Mouse (Mus musculus) frontal cortex, adult (tissue): ENCODE measurements around the gene Gdpgp1.

Experiments
- ATAC-seq: cut with Nextera tagmentation; 2 replicates; pipeline ENCODE4 v1.9.2; 2017; ENCODE audit warnings: mild to moderate bottlenecking, moderate library complexity, mixed read lengths; ENCODE audit not compliant: low TSS enrichment

Gdpgp1 gene

DNA sequence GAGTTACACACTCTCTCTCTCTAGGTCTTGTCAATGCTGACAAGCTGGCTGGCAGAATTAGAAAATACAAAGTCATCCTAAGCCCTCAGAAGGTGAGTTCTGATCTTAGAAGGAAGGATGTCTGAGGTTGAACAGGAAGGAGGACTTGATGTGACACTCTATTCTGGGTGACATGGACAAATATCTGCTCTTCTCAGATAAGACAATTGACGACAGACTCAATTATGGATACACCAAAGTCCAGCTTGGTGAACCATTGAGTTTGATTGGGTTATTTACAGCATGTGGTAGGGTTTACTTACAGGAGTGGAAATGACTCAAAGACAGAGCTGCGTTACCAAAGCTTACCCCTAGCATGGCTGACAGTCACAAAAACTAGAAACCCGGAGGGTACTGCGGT is 43.7 kb downstream of the Gdpgp1 start:
- no peak for ATAC-seq

DNA sequence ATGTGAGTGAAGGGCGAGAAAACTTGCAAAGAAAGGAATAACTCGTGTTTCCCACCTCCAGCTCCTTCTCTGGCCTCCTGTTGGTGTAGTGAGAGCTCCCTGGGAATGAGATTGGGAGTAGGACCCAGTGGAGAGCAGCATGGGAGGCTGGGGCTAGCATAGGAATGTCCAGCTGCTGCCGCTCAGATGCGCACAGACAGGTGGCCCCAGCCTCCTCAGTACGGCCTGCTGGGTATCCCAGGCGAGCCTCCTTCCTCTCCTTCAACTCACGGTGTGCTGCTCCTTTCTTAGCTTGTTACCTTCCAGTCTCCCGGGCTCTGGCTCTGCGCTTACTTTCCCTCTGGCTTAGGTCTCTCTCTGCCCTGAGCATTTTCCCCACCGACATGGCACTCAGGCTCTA is 47.4 kb downstream of the Gdpgp1 start:
- no peak for ATAC-seq

DNA sequence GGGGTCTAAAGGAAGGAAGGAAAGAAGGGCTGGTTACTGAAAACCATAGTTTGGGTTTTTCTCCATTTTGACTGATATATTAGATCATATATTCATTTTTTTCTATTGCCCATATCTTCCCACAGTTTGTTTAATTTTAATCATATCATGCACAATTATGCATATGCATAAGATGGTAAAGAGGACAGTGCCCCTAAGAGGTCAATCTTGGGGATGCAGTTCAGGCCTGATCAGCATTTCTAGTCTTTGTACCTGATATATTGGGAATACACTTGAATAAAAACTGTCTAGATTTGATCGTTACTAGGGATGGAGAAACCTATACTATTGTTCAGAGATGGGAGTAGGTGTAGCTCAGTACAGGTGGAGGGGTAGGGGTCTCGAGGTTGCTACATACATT is 48.3 kb downstream of the Gdpgp1 start:
- ATAC-seq = no peak

DNA sequence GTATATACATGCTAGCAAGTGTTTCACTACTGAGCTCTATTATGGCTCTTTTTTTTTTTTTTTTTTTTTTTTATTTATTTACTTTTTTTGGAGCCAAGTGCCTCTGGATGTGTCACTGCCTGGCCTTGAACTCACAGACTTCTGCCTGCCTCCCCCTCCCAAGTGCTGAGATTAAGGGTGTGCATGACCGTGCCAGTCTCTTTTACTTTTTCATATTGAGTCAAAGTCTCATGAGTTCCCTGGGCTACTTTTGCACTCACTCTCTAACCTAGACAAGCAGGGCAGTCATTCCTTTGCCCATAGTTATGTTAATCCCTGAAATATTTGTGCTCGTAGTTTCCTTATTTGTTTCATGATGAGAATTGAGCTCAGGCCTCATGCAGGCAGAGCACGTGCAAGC is 49.0 kb downstream of the Gdpgp1 start:
- no peak for ATAC-seq

- no peak for ATAC-seq
Observed at GRCm38 (mm10) chr7:80283226-80283918, 50.7 kb downstream of the Gdpgp1 start.

GRCm38 (mm10) chr7:80284391-80284790 is 51.7 kb downstream of the Gdpgp1 start:
- no peak for ATAC-seq

- ATAC-seq = no peak
Observed at GRCm38 (mm10) chr7:80285725-80286124, 53.1 kb downstream of the Gdpgp1 start.

DNA sequence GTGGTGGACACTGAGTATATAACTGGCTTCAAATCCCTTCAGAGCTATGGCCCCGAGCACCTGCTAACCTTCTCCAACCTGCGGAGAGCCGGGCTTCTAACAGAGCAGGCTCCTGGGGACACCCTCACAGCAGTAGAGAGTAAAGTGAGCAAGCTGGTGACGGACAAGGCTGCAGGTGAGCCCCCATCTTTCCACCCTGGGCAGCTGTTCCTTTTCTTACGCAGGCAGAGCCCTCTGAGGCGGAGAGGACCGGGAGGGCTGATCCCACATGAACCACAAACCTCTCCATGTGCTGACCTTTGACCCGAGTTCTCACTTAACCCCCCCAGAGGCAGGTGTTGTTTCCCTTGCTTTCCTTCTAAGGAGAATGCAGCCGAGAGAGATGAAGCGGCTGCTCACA is 55.1 kb downstream of the Gdpgp1 start:
- no peak for ATAC-seq
